Mouse (Mus musculus) left cerebral cortex, adult 8-10 months (tissue): ENCODE results near the gene Pam16. TPM values are rescaled to one million over a fixed set of nuclear protein-coding genes. Genes with fewer than 3 reads are reported as not detected.

Experiments used
- DNase-seq, 2 experiments: peaks; one replicate each; pipeline ENCODE4 v3.0.0; 2022; ENCODE audit warnings: low spot score in 2 of 2
- total RNA-seq, 4 experiments: library from RNA; stranded (reverse); gene quantifications; 2 replicates each; pipeline ENCODE4 v1.2.4; 2022

Gene Pam16
- 10 to 100 TPM; 79.9 to 99.6 (median 92.2) TPM for total RNA-seq

DNA sequence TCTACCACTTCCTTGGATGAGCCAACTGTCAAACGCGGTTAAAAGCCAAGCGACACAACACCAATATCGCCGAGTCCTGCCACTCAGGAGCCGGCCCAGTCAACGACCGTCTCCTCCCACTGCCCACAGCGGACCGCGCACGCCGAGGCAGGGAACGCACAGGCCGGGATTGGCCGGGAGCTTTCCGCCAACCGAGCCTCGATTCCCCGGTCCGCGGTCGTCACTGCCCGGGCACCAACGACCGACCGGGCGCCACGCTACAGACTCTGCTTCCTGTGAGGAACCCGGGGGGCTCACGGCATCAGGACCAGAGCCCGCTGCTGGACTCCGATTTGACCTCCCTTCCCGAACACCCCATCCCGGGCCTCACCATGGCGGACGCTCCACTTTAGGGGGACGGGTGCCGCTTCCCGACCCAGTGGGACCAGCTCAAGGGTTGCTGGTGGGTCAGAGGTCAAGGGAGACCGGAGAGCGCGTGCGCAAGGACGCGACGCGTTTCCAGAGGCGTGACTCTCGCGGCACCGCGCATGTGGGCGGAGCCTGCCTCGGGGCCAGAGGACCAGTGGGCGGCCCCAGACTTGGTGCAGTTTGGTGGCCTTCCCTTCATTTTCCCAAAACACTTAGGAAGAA is at the start of gene Pam16:
TSS of gene Pam16 (minus strand) at position 508 of the 630 bp plus-strand sequence.
- DNase-seq, result peak; percentile 81 to 91

- DNase-seq, result no peak
These were observed 49.3 kb upstream of the Pam16 start for GRCm38 (mm10) chr16:4674091-4674490.

GRCm38 (mm10) chr16:4670317-4670716 is 45.5 kb upstream of the Pam16 start:
- DNase-seq, result no peak

- DNase-seq, result peak; percentile 59 to 62
These were observed 42.5 kb upstream of the Pam16 start for GRCm38 (mm10) chr16:4667190-4667808.

DNA sequence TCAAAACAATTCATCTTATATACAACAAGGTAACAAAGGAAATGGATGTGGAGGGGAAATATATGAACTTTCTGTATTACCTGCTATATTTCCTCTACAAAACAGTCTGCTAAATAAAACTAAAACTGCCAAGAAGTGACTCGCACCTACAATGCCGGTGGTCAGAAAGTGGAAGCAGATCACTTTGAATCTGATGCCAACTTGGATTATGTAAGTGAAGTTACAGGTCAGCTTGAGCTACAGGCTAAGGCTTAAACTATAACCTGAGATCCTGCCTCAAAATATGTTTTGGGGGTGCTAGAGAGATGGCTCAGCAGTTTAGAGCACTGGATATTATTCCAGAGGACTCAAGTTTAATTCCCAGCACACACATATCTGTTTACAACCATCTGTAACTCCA is 40.9 kb upstream of the Pam16 start:
- DNase-seq, result no peak

- no peak for DNase-seq
These were observed 39.0 kb upstream of the Pam16 start for GRCm38 (mm10) chr16:4663806-4664205.

GRCm38 (mm10) chr16:4661605-4662004 is 36.8 kb upstream of the Pam16 start:
- no peak for DNase-seq

- no peak for DNase-seq
These were observed 34.5 kb upstream of the Pam16 start for GRCm38 (mm10) chr16:4659326-4659725.

DNA sequence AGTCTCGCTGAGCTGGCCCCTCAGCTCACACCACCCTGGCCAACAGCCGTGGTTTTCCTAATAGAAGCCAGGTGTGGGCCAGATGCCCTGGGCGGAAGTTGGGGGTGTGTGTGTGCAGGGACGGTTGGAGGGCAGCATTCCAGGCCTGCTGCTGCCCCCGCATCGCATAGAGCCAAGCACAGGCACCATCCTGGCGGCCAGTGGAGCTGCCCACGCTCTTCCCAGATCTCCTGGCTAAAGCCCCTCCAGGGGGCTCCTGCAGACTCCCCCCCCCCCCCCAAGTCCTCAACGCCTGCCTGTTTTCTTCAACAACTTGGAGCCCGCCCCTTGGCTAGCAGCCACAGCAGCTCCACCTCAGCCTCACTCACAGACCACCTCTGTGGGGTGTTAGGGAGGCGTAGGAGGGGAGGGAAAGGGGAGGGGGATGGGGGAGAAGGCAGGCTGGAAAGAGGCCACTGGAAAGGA is 34.0 kb upstream of the Pam16 start:
- DNase-seq, result no peak

GRCm38 (mm10) chr16:4656571-4657081 is 31.8 kb upstream of the Pam16 start:
- no peak for DNase-seq

- no peak for DNase-seq
These were observed 31.2 kb upstream of the Pam16 start for GRCm38 (mm10) chr16:4655764-4656570.

GRCm38 (mm10) chr16:4655251-4655734 is 30.5 kb upstream of the Pam16 start:
- DNase-seq, result no peak

DNA sequence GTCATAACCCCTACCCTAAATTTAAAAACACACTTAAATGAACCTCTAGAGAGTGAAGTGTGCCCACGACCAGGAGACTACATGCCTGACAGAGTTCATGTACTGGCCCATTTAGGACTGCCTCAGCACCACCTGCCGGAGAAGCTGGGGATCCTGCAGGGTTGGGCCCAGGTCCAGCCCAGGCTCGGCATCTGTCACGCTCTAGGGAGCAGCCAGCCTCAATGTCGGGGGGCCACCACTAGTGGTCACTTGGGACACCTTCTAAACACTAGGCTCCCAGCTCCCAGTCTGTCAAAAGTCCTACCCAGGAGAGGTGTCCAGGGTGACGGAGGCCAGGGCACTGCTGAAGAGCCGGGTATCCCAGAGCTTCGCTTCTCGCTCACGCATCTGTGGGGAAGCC is 29.9 kb upstream of the Pam16 start:
- DNase-seq, result no peak

DNA sequence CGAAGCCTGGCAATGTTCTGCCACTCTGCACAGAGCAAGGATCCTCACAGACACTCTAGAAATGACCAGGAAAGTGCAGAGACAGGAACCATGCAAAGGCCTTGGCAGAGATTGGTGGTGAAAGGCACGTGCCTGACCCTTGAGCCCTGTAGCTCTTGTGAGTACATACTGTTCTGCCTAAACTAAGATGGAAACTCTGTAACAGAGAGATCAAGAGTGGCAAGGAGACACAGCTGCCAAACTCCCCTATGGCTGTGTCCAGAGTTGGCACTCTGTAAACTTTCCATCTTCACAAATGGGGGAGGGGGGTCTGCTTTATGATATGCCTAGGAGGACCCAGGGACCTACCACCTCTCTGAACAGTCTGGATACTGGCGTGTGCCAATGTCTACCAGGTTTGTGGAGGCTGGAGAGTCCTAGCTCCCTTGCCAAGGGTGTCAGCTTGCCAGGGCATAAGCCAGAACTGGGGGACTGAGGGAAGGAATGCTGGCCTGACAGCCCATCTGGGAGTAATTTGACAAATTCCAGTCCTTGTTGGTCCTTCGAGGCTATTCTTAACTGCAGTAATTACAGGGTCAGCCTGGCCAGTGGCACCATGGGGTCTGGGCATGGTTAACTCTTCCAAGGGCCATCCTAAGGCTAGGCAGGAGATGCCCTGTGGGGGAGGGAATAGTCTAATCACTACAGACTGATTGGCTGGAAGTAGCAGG is 28.1 kb upstream of the Pam16 start:
- no peak for DNase-seq

- no peak for DNase-seq
These were observed 26.8 kb upstream of the Pam16 start for GRCm38 (mm10) chr16:4651624-4652023.

GRCm38 (mm10) chr16:4651081-4651480 is 26.3 kb upstream of the Pam16 start:
- no peak for DNase-seq

GRCm38 (mm10) chr16:4650161-4650560 is 25.4 kb upstream of the Pam16 start:
- no peak for DNase-seq

- DNase-seq, result no peak
These were observed 24.9 kb upstream of the Pam16 start for GRCm38 (mm10) chr16:4649692-4650091.

- DNase-seq, result no peak
These were observed 24.4 kb upstream of the Pam16 start for GRCm38 (mm10) chr16:4649211-4649610.

- no peak for DNase-seq
These were observed 23.7 kb upstream of the Pam16 start for GRCm38 (mm10) chr16:4648416-4649023.

DNA sequence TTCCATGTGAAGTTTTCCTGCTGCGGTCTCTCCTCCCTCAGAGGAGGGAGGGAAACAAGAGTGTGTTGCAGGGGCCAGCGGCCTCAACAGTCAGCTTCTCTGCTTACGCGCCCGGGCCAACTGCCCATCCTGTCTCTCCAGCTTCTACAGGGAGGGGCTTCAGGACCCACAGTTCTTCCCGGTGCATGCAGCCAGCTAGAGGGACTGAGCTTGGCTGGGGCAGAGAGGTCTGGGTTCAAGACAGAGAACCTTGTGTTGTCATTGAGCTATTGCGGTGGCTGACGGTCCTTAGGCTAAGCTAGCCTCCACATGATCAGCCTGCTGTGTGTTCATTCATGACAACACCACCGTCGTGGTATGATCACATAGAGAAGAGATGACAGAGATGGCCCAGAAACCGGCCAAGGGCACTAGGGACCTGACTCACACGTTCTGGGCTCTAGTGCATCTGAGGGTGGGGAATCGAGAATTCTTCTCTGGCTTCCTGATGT is 22.9 kb upstream of the Pam16 start:
- DNase-seq, result no peak
